Mouse (Mus musculus): ENCODE measurements around the gene Dynlt1c.

Gene Dynlt1c

GRCm38 (mm10) chr17:6655567-6656281 lies 54.3 kb downstream of the Dynlt1c start, which contains the start of gene Dynlt1f:
Gene Dynlt1f, minus strand, starts transcription at chr17:6655900.
- WGBS: 3% methylated on average over 24 of the region's 33 CpGs

DNA sequence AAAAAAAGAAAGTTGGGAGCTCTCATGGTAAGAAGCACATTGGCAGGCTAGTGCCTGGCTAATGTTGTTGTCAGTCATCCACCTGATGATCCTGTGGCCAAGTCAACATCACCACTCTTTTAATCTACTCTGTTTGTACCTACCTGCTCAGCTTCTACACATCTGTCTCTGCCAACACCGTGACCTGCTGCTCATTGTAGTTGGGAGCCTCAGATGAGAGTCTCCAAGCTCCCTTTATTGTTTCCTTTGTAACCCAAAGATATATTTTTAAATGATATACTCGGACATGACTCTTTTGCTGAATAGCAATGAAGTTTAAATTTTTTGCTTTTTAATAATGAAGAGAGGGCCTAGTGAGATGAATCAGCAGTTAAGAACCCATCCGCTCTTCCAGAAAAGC lies 55.0 kb downstream of the Dynlt1c start:
- WGBS: 96% methylated on average over 2 of the region's 3 CpGs

DNA sequence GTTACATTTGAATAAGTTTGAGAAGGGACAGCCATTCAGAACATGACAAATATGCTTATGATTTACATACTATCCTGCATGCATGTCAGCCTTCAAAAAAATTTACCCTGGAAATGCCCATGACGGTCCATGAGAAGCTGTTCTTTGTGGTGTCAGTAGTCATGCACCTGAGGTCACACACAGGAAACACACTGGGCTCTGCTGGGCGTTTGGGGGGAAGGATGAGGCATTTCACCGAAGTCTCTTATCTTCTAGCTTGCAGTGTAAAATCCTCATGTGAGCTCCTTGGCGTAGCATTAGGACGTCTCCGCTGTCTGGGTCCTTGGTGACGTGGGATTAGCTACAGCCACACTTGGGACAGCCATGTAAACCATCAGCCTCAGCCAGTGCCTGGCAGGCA lies 57.3 kb downstream of the Dynlt1c start, which contains the start of gene Sytl3:
Sytl3 (plus strand) TSS at position 293 of the 400 bp plus-strand sequence.
- 91% methylated on average over 6 of the region's 7 CpGs for WGBS

All from cerebral cortex, adult 2 months (tissue).